Mouse (Mus musculus): ENCODE results near the gene Rnf180.
A peak's percentile ranks its signal among the peaks of the same experiment; 100 is the strongest.

Gene Rnf180

DNA sequence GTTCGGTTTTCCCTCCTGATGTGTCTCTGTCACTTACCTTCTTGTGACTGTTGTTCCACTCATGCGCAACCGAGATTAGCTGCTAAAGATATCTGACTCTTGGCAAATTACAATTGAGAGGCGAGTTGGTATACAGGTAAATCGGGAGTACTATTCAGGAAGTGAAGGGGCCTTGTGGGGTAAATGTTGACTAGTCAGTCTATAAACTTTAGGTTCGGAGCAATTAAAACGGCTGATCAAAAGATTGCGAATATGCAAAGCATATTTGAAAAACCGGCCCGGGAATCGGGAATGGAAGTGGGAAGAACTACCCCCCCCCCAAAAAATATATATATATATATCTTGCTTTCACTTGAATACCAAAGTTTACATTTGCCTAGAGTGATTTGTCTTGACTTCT, at the start of gene Rnf180:
Gene Rnf180 (minus strand): TSS at position 101 of the 400 bp plus-strand sequence.
- DNase-seq, result no peak

DNA sequence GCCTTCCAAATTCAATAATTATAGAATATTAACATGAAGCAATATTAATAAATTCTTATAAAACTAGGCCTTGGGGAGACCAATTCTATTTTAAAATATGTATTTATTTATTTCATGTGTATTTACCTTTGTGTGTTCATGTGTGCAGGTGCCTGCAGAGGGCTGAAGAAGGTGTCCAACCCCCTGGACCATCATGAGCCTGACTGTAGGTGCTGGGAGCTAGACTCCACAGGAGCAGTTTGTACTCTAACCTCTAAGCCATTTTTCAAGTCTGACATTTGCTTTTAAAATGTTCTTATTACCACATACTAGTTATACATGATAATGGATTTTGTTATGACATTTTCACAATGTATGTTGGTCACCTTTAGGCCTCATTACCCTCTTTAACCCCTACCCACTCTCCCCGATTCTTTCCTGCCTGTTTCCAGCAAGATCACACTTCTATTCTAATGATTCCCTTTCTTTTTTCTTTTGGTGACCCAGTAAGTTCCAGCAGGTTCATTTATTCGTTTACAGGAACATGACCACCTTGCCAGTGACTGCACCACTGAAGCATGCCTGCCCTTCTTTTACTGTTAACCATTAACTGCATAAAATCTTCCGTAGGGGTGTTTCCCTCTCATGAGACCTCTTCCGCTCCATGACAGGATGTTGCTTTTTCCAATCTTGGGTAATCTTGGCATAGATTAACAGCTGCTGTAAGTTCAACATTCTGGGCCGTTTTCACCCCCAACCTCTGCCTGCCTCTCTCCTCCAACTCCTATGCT, 36.8 kb upstream of the Rnf180 start:
- DNase-seq, result no peak

DNA sequence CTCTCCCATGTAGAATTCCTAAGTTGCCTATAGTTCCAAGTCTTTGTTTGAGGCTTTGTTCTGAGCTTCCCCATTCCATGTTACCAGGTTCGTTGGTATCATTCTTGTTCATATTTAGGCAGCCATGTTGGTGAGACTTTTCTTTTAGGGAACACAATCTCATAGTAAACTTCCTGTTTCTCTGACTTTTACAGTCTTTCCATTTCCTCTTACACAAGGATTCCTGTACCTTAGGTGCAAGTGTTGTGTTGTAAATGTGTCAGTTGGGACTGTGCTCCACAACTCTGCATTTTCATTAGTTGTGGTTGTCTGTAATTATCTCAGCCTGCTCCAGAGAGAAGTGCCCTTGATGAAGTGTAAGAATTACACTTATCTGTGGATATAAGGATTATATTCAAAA, 32.3 kb upstream of the Rnf180 start:
- DNase-seq, result no peak

DNA sequence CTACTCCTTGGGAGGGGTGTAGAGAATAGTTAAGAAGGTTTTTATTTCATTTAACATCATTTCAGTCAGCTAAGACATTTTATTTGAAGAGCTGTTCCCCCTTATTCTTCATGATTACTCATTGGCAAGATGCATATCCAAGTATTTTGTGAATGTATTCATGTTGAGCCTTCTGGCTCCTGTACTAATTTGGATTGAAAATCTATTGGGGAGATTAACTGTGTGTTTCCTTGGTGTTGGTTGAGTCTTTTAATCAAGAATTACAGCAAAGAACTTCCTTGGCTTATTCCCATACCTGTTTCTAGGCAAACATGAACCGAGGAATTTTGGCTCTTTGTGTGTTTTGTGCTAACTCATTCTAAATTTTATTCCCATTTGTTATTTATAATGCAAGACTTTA, 22.3 kb upstream of the Rnf180 start:
- no peak for DNase-seq

DNA sequence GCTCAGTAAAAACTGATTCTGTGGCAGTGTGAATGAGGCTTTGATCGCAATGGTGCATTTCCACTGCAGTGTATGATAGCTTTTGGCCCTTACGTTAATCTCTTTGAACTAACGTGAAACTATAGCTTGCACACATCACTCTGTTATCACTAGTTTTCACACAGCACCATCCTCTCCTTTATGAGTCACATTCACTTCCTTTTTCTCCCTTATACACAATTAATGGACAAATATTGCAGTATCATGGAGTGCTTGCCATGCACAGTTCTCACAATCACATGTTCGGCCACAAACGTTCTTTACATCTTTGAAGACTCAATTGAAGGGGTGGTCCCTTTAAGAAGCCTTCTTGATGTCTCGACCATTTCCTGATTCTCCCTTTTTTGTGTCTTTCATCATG, 21.4 kb upstream of the Rnf180 start:
- no peak for DNase-seq

DNA sequence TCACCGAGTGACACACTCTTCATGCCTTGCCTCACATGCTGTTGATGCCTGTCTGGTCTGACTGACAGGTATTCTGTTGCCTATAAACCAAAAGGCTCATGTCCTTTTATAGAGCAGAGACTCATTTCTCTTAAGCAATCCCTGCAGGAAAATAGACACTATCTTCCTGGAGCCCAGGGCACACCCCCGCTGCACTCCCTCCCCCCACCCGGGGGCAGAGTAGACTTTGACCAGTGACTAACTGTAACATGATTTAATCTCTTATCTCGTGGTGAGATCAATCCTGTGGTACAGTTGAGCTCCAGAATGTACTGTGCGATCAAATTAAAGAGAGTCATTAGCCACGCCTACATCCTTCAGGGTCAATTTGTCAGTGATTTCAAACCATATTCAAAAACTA, 18.1 kb upstream of the Rnf180 start:
- DNase-seq, result no peak

DNA sequence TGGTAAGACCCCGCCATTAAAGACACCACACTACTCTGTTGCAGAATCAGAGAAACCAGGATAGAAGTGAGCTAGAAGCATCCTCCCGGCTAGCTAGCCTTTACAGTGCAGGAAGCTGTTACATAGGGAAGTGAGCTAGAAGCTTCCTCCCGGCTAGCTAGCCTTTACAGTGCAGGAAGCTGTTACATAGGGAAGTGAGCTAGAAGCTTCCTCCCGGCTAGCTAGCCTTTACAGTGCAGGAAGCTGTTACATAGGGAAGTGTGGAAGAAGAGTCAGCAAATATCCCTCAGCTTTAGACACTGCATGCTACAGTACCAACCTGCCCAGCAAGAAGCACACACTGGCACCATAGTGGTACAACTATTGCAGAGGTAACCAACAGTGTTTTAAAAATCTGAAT, 15.9 kb upstream of the Rnf180 start:
- DNase-seq, result peak; percentile 85

DNA sequence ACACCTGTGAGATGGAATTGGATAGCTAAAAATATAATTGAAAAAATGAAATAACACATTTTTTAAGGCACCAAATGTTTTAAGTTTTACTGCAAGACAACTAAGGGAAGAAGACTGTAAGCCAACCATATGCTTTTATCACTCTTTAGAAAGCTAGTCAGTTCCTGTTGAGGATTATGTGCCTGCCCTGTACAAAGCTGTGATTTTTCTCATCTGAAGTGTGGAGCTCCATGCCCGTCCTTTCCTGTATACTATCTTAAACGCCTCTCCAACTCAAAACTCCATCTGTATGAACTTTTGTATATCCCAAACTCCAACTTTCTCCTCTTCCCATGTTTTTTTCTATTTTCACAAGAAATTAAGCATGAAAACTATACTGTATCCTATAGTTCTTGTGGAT, 10.9 kb upstream of the Rnf180 start:
- DNase-seq, result no peak

DNA sequence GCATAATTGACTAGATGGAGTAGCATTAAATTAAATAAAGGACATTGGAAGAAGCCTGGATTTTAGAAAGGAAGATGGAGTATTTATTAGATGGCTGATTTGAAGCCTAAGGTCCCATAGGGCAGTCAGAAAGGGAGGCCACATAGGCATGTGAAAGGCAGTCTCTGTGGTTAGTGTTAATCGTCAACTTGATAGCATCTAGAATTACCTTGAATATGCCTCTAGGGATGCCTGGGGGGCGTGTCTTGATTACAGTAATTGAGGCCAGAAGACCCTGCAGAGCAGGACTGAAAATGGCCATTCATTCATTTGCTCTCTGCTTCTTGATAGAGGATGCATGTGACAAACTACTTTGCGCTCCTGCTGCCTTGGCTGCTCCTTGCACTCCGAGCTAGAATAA, 9.4 kb upstream of the Rnf180 start:
- no peak for DNase-seq

DNA sequence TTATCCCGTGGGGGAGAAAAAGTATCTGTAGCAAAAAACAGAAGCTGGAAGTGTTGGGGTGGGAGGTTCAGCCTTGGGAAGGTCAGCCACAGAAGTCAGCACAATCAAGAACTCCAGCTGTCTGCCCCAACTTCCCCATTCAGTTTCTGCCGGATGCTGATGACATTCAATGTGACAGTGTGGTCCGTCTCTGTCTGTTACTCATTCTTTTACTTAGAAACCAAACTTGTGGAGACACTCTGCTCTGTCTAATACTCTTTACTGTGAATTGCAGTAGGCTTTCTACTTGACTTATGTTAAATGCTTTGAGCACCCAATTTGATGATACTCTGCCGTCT, 5.4 kb upstream of the Rnf180 start:
- peak; percentile 97 for DNase-seq

DNA sequence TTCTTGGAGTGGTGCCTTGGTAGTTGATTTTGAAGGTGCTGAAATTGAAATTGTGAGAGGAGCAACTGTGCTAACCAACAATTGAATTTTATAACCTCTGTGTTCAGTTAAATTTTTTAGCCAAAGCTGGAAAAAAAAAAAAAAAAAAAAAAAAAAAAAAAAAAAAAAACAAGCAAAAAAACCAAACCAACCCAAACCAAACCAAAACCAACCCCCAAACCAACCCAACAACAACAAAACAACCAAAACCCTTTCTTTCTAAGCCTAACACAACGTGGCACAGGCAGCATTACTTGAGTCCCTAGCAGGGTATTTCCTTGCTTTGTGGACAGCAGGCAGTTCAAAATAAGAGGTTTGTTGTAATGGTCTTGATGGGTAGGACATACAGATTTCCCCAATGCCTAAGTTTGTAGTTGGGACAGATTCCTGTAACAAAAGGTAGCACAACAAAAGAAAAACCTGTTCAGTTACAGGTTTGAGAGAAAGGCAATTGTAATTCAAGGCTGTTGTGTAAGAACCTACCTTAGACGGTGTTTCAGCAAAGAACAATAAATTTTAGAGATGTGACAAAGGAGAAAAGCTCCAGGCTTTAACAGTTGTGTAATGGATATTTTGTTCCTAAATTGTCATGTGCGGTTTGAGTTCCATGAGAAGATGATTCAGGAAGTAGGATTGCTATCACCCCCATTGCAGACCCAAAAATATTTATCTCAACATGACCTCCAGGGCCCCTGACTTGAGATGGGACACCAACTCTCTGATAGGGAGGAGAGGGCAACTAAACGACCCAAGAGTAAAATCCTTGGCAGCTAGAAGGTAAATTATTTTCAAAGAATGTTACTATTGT, 4.8 kb upstream of the Rnf180 start:
- no peak for DNase-seq

DNA sequence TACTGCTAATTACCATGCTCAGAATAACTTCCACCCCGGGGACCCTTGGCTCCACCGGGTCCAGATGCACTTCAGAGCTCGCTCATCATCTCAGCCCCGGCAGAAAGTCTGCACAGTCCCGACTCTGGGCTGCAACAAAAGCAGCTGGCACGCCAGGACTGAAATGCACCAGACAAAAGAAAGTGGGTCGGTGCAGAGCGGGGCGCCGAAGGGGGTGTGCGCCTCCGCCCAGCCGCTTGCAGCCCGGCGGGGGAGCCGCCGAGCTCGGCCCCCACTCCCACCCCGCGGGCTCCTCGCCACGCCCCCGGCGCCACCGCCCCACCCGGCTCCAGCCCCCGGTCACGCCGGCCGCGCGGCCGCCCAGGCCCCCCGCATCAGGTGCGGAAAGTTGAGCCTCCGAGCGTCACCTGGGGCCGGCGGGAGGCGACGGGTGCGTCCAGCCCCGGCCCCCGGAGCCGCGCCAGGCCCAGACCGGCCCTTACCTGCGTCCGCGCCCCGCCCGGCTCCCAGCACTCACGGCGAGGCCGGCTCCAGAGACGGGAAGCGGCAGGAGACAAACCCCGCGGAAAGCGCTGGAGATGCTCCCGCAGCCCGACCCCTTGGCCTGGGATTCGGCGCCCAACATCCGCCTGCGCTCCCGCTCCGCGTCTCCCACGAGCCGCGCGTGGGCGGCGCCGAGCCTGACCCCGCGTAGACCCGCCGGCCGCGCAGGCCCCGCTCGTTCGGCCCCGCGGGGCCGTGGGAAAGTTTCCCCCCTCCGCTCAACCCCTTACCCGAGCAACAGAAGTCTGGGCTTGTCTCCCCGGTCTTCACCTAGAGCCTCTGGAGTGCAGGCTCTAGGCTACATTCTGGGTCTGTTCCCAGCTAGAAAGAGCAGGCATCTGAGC, 591 bp downstream of the Rnf180 start:
- peak; percentile 90 for DNase-seq

DNA sequence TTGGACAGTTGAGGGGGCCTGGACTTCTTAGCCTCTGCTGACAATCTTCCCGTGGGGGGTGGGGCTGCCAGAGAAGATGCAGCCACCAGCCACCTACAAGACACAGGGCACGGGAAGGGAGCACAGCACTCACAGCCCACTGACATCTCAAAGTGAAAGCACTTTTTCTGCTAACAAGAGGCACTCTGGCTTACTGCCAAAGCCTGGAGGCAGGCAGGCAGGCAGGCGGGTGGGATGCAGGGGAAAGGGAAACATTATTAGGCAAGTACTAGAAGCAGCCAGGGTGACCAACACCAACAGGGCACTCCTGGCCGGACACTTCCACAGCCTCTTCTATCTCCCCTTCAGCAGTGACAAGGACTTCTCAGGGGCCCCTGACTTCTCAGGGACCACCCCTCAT, 2.8 kb downstream of the Rnf180 start:
- peak; percentile 95 for DNase-seq

DNA sequence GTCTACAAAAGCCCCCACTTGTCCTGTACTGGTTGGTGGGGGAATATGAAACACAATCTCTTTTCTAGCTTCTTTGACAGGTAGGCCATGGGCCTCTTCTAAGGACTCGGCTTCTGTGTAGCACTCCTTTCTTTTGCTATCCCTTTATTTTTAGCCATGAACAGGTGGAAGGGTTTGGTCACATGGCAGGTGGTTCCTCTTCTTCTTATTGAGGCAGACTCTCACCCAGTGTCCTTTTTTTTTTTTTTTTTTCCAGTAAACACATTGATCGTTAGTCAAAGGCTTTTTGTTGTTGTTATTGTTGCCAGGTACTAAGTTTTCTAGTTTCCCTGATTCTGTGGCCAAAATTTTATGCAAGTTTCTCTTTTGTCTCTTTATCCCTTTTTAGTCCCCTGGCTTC, 4.0 kb downstream of the Rnf180 start:
- DNase-seq, result no peak

DNA sequence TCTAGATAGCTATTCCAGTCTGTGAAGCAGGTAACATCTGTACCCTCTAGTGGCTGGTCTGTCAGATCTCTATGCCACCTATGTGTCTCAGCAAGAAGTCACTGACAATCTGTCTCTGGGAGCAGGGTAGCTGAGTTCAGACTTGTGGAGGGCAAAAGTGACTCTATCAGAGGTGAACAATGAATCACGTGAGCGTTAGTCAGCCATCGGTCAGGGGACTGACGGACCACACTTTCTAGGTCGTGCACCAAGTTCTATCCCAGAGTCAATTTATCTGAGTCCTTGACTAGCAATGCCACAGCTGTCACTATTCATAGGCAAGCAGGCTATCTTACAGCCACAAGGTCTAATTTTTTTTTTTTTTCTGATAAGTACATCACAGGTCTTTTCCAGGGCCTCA, 4.6 kb downstream of the Rnf180 start:
- no peak for DNase-seq

DNA sequence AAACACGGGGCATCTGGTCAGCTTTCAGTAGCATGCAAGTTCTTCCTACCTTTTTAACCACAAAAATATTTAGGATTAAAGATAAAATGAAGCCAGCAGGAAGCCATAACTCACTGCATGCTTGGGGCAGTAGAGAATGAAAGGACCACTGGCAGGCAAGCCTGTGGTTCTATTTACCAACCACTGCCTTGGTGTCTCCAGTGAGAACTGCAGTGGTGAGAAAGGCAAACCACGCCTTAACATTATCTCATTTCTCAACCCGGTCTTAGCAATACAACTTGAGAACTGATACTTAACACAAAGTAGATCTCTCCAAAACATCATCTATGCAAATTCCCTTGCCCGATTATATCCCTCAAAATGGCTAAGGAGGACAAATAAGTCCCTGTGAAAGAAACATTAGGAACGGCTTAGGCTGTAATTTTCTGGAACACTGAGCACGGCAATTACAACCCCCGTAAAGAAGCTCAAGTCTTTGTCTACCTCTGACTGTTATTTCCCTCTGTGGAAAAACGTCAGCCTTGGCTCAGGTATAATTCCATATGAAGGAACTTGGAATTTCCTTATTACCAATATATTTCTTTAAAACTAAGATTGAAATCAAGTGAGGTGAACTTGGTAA, 15.1 kb downstream of the Rnf180 start:
- DNase-seq, result no peak

DNA sequence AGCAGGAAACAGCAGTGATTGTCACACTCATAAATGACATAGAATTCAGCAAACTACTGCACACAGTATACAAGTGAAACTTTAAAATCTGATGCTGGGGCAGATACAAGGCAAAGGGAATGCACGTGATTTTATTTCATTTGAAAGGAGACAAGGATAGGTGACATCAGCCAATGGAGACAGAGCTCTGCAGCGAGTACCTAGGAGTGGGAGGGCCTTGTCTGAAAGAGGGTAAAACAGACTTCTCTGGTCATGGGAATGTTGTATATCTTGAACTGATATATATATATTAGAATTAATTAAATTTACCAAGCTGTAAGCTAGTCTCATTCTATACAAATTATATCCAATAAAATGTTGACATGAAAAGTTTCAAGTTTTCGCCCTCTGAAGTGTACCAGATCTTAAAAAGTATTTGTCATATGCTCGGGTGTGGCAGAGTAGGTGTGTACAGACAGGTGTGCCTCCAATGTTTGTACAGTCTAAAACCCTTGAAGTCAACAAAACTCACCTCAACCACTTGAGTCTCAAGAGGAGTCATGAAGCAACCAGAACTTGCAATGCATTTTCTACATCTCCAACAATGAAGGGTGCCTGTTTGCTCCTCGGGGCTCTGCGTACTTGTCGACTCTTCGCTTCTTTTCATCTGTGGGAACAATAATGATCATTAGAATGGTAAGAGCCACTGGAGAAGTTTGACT, 24.1 kb downstream of the Rnf180 start:
- no peak for DNase-seq

DNA sequence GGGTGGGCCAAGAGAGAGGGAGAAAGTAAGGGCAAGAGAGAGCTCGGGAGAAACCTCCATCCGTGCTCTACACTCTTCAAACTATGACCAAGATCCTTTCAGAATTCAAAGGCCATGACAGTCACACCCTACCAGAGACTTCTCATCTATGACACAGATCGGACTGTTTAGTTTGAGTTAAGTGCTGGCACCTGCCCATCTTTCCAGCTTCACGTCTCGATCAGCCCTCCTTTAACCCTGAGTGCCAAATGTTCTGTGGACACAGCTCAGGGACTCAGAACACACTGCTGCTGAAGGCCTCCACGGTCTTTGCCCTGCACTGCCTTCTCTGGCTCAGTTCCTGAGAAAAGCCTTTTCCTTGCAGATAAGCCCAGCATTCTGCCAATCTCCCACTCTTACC, 27.2 kb downstream of the Rnf180 start:
- no peak for DNase-seq

DNA sequence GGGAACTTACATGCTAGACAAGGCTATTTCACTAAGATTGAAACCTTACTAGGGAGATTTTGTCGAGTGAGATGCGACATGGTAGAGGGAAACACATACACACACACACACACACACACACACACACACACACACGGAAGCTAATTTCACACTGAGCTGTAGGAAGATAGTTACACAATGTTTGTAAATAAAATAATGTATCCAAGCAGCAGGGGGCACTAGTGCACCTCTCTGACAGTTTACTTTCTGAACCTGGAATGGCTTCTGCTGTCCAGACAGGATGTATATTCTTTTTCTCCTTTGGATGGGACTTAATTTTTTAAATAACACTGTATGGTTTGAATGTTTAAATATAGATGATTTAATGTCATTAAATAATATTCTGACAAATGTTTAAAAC, 27.9 kb downstream of the Rnf180 start:
- DNase-seq, result no peak

DNA sequence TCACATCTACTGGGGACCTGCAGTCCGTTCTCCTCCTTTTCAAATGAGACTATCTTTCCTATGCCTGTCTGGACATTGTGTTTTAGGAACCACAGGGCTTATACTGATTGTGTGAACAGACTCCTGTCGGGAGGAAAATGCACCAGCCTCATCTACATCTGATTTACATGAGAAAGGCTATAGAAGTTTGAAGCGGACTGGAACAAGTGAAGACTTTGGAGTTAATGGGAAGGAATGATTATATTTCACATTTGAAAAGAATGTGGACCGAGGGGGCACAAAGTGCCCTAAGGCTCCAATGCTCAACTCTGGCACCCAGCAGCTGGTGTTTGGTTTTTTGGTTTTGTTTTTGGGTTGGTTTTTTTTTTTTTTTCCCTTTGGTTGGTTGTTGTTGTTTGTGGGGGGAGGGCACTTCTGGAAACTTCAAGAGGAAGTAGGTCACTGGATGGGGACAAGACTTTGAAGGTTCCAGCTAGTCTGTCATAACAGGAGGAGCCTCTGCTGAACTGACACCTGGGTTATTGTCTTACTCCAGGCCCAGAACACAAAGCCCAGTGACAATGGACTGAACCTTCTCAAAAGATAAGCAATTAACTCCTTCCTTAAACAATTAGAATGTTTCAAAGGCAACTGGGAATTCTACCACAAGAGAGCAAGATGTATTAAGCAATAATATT, 37.7 kb downstream of the Rnf180 start:
- DNase-seq, result no peak

DNA sequence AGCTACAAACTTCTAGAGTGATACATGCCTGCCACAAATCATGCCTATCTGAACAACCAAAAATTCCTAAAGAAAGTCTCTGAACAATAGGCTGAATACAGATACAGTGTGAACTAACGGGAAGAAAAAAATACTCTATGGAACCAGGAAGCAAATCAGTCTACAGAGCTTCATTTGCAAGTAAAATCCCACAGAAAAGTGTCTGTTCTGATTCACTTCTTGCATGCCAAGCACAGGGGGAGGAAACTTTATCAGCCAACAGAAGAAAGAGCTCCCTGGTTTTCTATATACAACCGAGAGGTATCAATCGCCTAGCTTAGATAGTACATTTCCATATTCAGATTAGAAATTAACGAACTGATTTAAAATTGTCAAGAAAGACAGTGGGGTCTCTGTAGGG, 43.8 kb downstream of the Rnf180 start:
- no peak for DNase-seq

DNA sequence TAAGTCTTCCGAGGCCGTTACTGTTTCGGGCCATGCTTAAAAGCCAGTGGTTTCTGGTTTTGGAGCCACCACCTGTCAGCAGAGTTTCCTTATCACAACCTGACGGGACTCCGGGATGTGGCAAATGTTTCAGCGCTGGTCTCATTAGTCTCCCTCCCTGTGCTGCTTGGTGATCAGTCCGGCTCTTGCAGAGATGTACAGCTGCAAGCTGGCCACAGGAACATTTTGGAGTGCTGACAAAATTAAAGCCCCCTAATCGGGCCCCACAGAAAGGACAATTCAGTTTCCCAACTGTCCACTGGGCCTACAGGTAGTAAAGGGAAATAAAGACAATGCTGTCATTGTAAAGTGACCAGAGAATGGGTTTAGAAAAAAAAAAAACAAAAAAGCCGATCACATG, 44.4 kb downstream of the Rnf180 start:
- DNase-seq, result no peak
